Mouse (Mus musculus): ENCODE results near the gene Ccdc181. TPM values are rescaled to one million over a fixed set of nuclear protein-coding genes. Genes with fewer than 3 reads are reported as not detected.

The Ccdc181 gene
- polyA plus RNA-seq, 1 experiment from 2014 or later, result 7.3 TPM

DNA sequence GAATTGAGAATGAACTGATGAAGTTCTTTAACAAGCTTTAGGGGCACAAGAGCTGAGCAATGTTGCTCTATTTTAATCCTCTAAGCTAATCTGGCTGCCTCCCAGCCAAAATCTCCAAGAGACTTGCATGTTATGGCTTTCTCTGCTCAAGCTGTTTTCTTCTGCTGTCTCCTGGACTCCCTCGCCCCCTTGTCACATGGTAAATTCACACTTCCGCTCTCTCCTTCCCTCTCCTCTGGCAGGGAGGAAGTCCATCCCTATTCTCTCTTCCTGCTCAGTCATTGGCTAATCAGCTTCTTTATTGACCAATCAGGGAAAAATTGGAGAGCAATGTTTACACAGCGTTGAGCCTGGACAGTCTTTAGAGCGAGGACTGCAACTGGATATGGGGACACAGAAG, 60.5 kb downstream of the Ccdc181 start:
- ATAC-seq (ENCODE audit: insufficient number of reproducible peaks, insufficient read depth, low FRiP score, low TSS enrichment, low read depth), result no peak
- H3K27ac ChIP-seq, result no peak overlapping the region
- H3K4me3 ChIP-seq (replicated peaks), result no peak overlapping the region
- no peaks in the 10 kb centered on the region for H3K27me3 ChIP-seq
- H3K9ac ChIP-seq (replicated peaks), result no peak overlapping the region
- 88% methylated on average over 4 of the region's 4 CpGs for WGBS
- H3K4me2 ChIP-seq, result no peak overlapping the region
- H3K36me3 ChIP-seq, result peaks cover 37% of the 10 kb centered on the region
- no peaks in the 10 kb centered on the region for H3K9me3 ChIP-seq
- no peaks in the 10 kb centered on the region for H3K4me1 ChIP-seq (replicated peaks)

Other genes starting within 250 kb of the Ccdc181 start
- gene Sele, start 227.4 kb upstream of the Ccdc181 start, polyA plus RNA-seq (2016; fragmentation: Nextera tagmentation; extraction: Ambion mirVana), result 0.14 TPM in 1 of 2 replicates, not detected in the other
- gene Sell, start 213.6 kb upstream of the Ccdc181 start, polyA plus RNA-seq (2016; fragmentation: Nextera tagmentation; extraction: Ambion mirVana), result 0.35 TPM in 1 of 2 replicates, not detected in the other
- gene Selp, start 160.3 kb upstream of the Ccdc181 start, polyA plus RNA-seq (2016; fragmentation: Nextera tagmentation; extraction: Ambion mirVana), result 0.28 TPM in 1 of 2 replicates, not detected in the other
- gene F5, start 123.7 kb upstream of the Ccdc181 start, polyA plus RNA-seq (2016; fragmentation: Nextera tagmentation; extraction: Ambion mirVana), result 0.23 and 0.38 TPM in 2 replicates
- gene Slc19a2, start 26.5 kb upstream of the Ccdc181 start, polyA plus RNA-seq (2016; fragmentation: Nextera tagmentation; extraction: Ambion mirVana), result 9.7 and 10.1 TPM in 2 replicates
- gene Nme7, start 28.5 kb downstream of the Ccdc181 start, polyA plus RNA-seq (2016; fragmentation: Nextera tagmentation; extraction: Ambion mirVana), result 41.3 and 42.3 TPM in 2 replicates
- gene Blzf1, start 31.9 kb downstream of the Ccdc181 start, polyA plus RNA-seq (2016; fragmentation: Nextera tagmentation; extraction: Ambion mirVana), result 24.7 and 27.5 TPM in 2 replicates
- gene Atp1b1, start 182.8 kb downstream of the Ccdc181 start, polyA plus RNA-seq (2016; fragmentation: Nextera tagmentation; extraction: Ambion mirVana), result 3.3 and 3.6 TPM in 2 replicates

Measured in limb, embryonic 12.5 days (tissue).